Mouse (Mus musculus) embryonic fibroblast, embryonic 13.5 days (primary cell): ENCODE results near the gene Ptprj. TPM values are rescaled to one million over a fixed set of nuclear protein-coding genes. Genes with fewer than 3 reads are reported as not detected.
A peak's percentile ranks its signal among the peaks of the same experiment; 100 is the strongest.

Source experiments
- H3K27ac ChIP-seq: 2 replicates; pipeline ENCODE4 v1.5.1; 2012; ENCODE audit warnings: low read length, control low read depth, inconsistent platforms; ENCODE audit not compliant: insufficient read depth
- H3K4me1 ChIP-seq: 2 replicates; pipeline ENCODE4 v1.6.1; 2011; ENCODE audit warnings: low read length; ENCODE audit not compliant: control insufficient read depth, insufficient read depth
- H3K4me3 ChIP-seq: 2 replicates; pipeline ENCODE4 v1.5.1; 2011; ENCODE audit warnings: mild to moderate bottlenecking, control low read depth, low read length; ENCODE audit not compliant: insufficient read depth
- CTCF ChIP-seq: IDR thresholded peaks from 2 replicates; pipeline ENCODE4 v1.5.1; 2011; ENCODE audit warnings: mild to moderate bottlenecking, control low read depth, low read length, moderate library complexity, borderline replicate concordance; ENCODE audit not compliant: insufficient read depth
- POLR2A ChIP-seq: IDR thresholded peaks from 2 replicates; pipeline ENCODE4 v1.6.1; 2011; ENCODE audit warnings: low read depth, mild to moderate bottlenecking, control low read depth, low read length, moderate library complexity
- polyA plus RNA-seq: library from polyadenylated mRNA; stranded (reverse); fragments of >200 nt; gene quantifications from 2 replicates; pipeline ENCODE4 v1.2.4, GENCODE M21; 2011; ENCODE audit warnings: low read depth; ENCODE audit not compliant: missing spikeins, insufficient read length

Gene Ptprj
- polyA plus RNA-seq, 1 experiment: 8.0 TPM

GRCm38 (mm10) chr2:90611959-90612571 is 31.6 kb upstream of the Ptprj start:
- H3K27ac ChIP-seq: peak overlapping the region; percentile 35
- no peak overlapping the region for H3K4me3 ChIP-seq
- peaks cover 8% of the 10 kb centered on the region for H3K4me1 ChIP-seq
- TF ChIP-seq CTCF (no peak), POLR2A (no peak)

GRCm38 (mm10) chr2:90601056-90601455 is 20.6 kb upstream of the Ptprj start:
- TF ChIP-seq POLR2A (no peak), CTCF (no peak)
- Histone ChIP-seq H3K4me3 (no peak overlapping the region), H3K4me1 (no peaks in the 10 kb centered on the region), H3K27ac (no peak overlapping the region)

GRCm38 (mm10) chr2:90588141-90588540 is 7.7 kb upstream of the Ptprj start:
- H3K4me3 ChIP-seq: no peak overlapping the region

GRCm38 (mm10) chr2:90584506-90584905 is 4.1 kb upstream of the Ptprj start:
- peaks cover 2% of the 10 kb centered on the region; the same call in 1 of the 2 replicates for H3K4me1 ChIP-seq
- H3K27ac ChIP-seq: peak overlapping the region; percentile 62; the same call in 1 of the 2 replicates
- H3K4me3 ChIP-seq: no peak overlapping the region
- TF ChIP-seq POLR2A (no peak), CTCF (no peak)

More at GRCm38 (mm10) chr2:90588141-90588540, 7.7 kb upstream of the Ptprj start:
- Histone ChIP-seq H3K27ac (no peak overlapping the region), H3K4me1 (no peaks in the 10 kb centered on the region; the same call in 1 of the 2 replicates)
- TF ChIP-seq CTCF: no peak
- TF ChIP-seq POLR2A: no peak

GRCm38 (mm10) chr2:90583628-90584131 is 3.2 kb upstream of the Ptprj start:
- Histone ChIP-seq H3K4me1 (peaks cover 2% of the 10 kb centered on the region; the same call in 1 of the 2 replicates), H3K4me3 (no peak overlapping the region), H3K27ac (no peak overlapping the region)
- TF ChIP-seq POLR2A (no peak), CTCF (0 out of 2 replicates have a peak, but pooled peaks have one; percentile 21)

GRCm38 (mm10) chr2:90582814-90583213 is 2.4 kb upstream of the Ptprj start:
- Histone ChIP-seq H3K4me3 (no peak overlapping the region), H3K4me1 (peaks cover 2% of the 10 kb centered on the region; the same call in 1 of the 2 replicates), H3K27ac (no peak overlapping the region)
- TF ChIP-seq CTCF: no peak
- TF ChIP-seq POLR2A: no peak

GRCm38 (mm10) chr2:90582311-90582710 is 1.9 kb upstream of the Ptprj start:
- no peak for TF ChIP-seq CTCF
- no peak for TF ChIP-seq POLR2A
- peaks cover 2% of the 10 kb centered on the region; the same call in 1 of the 2 replicates for H3K4me1 ChIP-seq
- H3K4me3 ChIP-seq: no peak overlapping the region
- no peak overlapping the region for H3K27ac ChIP-seq

- Histone ChIP-seq H3K4me1 (peaks cover 2% of the 10 kb centered on the region; the same call in 1 of the 2 replicates), H3K4me3 (no peak overlapping the region), H3K27ac (no peak overlapping the region)
- no peak for TF ChIP-seq POLR2A
- TF ChIP-seq CTCF: no peak
Measured at GRCm38 (mm10) chr2:90581796-90582125, 1.3 kb upstream of the Ptprj start.

- no peak overlapping the region for H3K27ac ChIP-seq
- peak overlapping the region; percentile 88 for H3K4me3 ChIP-seq
- no peak for TF ChIP-seq POLR2A
- TF ChIP-seq CTCF: no peak
- H3K4me1 ChIP-seq: peaks cover 2% of the 10 kb centered on the region; the same call in 1 of the 2 replicates
Measured at GRCm38 (mm10) chr2:90581006-90581795, 754 bp upstream of the Ptprj start.

GRCm38 (mm10) chr2:90579728-90580235 is 665 bp downstream of the Ptprj start:
- Histone ChIP-seq H3K4me1 (peaks cover 2% of the 10 kb centered on the region; the same call in 1 of the 2 replicates), H3K27ac (no peak overlapping the region)
- TF ChIP-seq CTCF (no peak), POLR2A (no peak)

More at GRCm38 (mm10) chr2:90579728-90580235, 665 bp downstream of the Ptprj start:
- H3K4me3 ChIP-seq: peak overlapping the region; percentile 88
